Mouse (Mus musculus) G1E (cell line): ENCODE results near the gene Lmna.

Experiments
- CTCF ChIP-seq: IDR thresholded peaks from 2 replicates; pipeline ENCODE4 v1.5.1; 2012; ENCODE audit warnings: low read depth, low read length, inconsistent platforms, mixed read lengths
- GATA1 ChIP-seq: IDR thresholded peaks from 2 replicates; pipeline ENCODE4 v1.6.1; 2012; ENCODE audit warnings: borderline replicate concordance, low read length, inconsistent platforms, mixed read lengths
- GATA2 ChIP-seq: IDR thresholded peaks from 2 replicates; pipeline ENCODE4 v1.6.1; 2012; ENCODE audit warnings: low read depth, low read length, inconsistent platforms, borderline replicate concordance
- POLR2AphosphoS5 ChIP-seq: IDR thresholded peaks from 2 replicates; pipeline ENCODE4 v1.6.1; 2012; ENCODE audit warnings: low read depth, low read length, inconsistent platforms; ENCODE audit not compliant: insufficient replicate concordance
- TAL1 ChIP-seq: conservative IDR thresholded peaks from 2 replicates; pipeline ENCODE4 v1.6.1; 2012; ENCODE audit warnings: low read depth, low read length, inconsistent platforms, mixed read lengths

DNA sequence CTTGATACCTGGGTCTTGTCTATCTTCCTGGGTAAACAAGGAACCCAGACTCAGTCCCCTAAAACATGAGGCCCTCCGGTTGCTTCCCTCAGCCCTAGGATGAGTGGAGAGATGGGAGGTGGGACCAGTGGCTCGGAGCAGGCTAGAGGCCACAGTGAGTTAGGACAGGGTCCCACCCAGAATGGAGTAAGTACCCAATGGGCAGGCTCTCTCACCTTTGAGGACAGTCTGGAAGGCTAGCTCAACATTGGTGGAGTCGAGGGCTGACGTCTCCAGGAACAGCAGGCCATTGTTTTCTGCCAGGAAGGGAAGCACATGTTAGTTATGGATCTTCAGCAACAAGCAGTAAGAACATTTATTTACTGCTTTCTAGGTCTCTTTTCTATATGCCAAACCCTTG is 32.7 kb upstream of the Lmna start:
- TF ChIP-seq CTCF (no peak), TAL1 (no peak), GATA1 (no peak), GATA2 (no peak), POLR2AphosphoS5 (no peak)
